Mouse (Mus musculus) CH12.LX (cell line): Measurements from ENCODE around the gene Rmnd1.

Source experiments
- CTCF ChIP-seq, 2 experiments: IDR thresholded peaks in 1 of 2; conservative IDR thresholded peaks in 1 of 2; 2 replicates each; pipeline ENCODE4 v1.5.1; 2011 to 2012; ENCODE audit warnings: low read depth in 2 of 2, low read length in 2 of 2, improper control_type of control experiment in 1 of 2, inconsistent platforms in 1 of 2, mild to moderate bottlenecking in 1 of 2, moderate library complexity in 1 of 2
- ETS1 ChIP-seq: conservative IDR thresholded peaks from 2 replicates; pipeline ENCODE4 v1.6.1; 2012; ENCODE audit warnings: low read depth, mild to moderate bottlenecking, inconsistent platforms, low read length, improper control_type of control experiment, moderate library complexity
- HCFC1 ChIP-seq: IDR thresholded peaks from 2 replicates; pipeline ENCODE4 v1.6.1; 2012; ENCODE audit warnings: low read depth, mild to moderate bottlenecking, inconsistent platforms, low read length, improper control_type of control experiment
- JUND ChIP-seq: conservative IDR thresholded peaks from 2 replicates; pipeline ENCODE4 v1.6.1; 2011; ENCODE audit warnings: low read depth, low read length, improper control_type of control experiment
- MAX ChIP-seq: IDR thresholded peaks from 2 replicates; pipeline ENCODE4 v1.6.1; 2011; ENCODE audit warnings: low read length, improper control_type of control experiment
- MAZ ChIP-seq: IDR thresholded peaks from 2 replicates; pipeline ENCODE4 v1.6.1; 2012; ENCODE audit warnings: low read depth, mild to moderate bottlenecking, inconsistent platforms, low read length, improper control_type of control experiment, moderate library complexity
- USF1 ChIP-seq: IDR thresholded peaks from 2 replicates; pipeline ENCODE4 v1.6.1; 2014; ENCODE audit warnings: low read depth, mild to moderate bottlenecking, inconsistent platforms, low read length, improper control_type of control experiment
- ZC3H11A ChIP-seq: IDR thresholded peaks from 2 replicates; pipeline ENCODE4 v1.6.1; 2012; ENCODE audit warnings: low read depth, mild to moderate bottlenecking, inconsistent platforms, low read length, improper control_type of control experiment

- TF ChIP-seq CTCF (conservative IDR thresholded peaks at IDR 0.05 in 1 of 2, IDR thresholded peaks at IDR 0.05 in 1 of 2; ENCODE audit: low read depth in 2 of 2, low read length in 2 of 2) = no peak
- TF ChIP-seq ETS1 = no peak
- TF ChIP-seq JUND = no peak
- TF ChIP-seq MAZ = no peak
- TF ChIP-seq USF1 = no peak
- TF ChIP-seq HCFC1 = no peak
- TF ChIP-seq MAX = no peak
- TF ChIP-seq ZC3H11A = no peak
Observed at GRCm38 (mm10) chr10:4376461-4376860, 55.7 kb downstream of the Rmnd1 start.
